Mouse (Mus musculus) inflammation-experienced regulatory T-cells, adult 6 months (primary cell): Measurements from ENCODE around the gene Nav2. TPM values are rescaled to one million over a fixed set of nuclear protein-coding genes. Genes with fewer than 3 reads are reported as not detected.
A peak's percentile ranks its signal among the peaks of the same experiment; 100 is the strongest.

Source experiments
- ATAC-seq: one replicate; pipeline ENCODE4 v1.8.0; 2017
- polyA plus RNA-seq, 3 experiments: library from polyadenylated mRNA; unstranded; fragments of 100-300 nt; shearing (Covaris generic); gene quantifications; one replicate each; pipeline ENCODE4 v1.2.1; 2017

Nav2 gene
- polyA plus RNA-seq, 3 experiments from 2014 or later: 27.1 to 51.3 (median 35.8) TPM

GRCm38 (mm10) chr7:49172926-49173325 lies 264.4 kb downstream of the Nav2 start:
- no peak for ATAC-seq

GRCm38 (mm10) chr7:49175784-49176409 lies 267.4 kb downstream of the Nav2 start:
- ATAC-seq: no peak

- ATAC-seq: no peak
These were observed 268.2 kb downstream of the Nav2 start for GRCm38 (mm10) chr7:49176590-49177201.

GRCm38 (mm10) chr7:49178217-49178616 lies 269.7 kb downstream of the Nav2 start:
- no peak for ATAC-seq

- no peak for ATAC-seq
These were observed 272.5 kb downstream of the Nav2 start for GRCm38 (mm10) chr7:49181010-49181409.

- no peak for ATAC-seq
These were observed 273.9 kb downstream of the Nav2 start for GRCm38 (mm10) chr7:49182427-49182826.

GRCm38 (mm10) chr7:49183696-49184095 lies 275.2 kb downstream of the Nav2 start:
- no peak for ATAC-seq

GRCm38 (mm10) chr7:49185991-49186390 lies 277.5 kb downstream of the Nav2 start:
- ATAC-seq: no peak

GRCm38 (mm10) chr7:49189364-49189763 lies 280.8 kb downstream of the Nav2 start:
- ATAC-seq: no peak

GRCm38 (mm10) chr7:49190231-49190985 lies 281.9 kb downstream of the Nav2 start:
- ATAC-seq: no peak

GRCm38 (mm10) chr7:49191081-49191678 lies 282.7 kb downstream of the Nav2 start:
- ATAC-seq: no peak

GRCm38 (mm10) chr7:49192061-49192695 lies 283.7 kb downstream of the Nav2 start:
- ATAC-seq: no peak

- ATAC-seq: no peak
These were observed 287.2 kb downstream of the Nav2 start for GRCm38 (mm10) chr7:49195711-49196147.

GRCm38 (mm10) chr7:49199366-49199765 lies 290.9 kb downstream of the Nav2 start:
- ATAC-seq: no peak

- ATAC-seq: peak; percentile 82
These were observed 291.8 kb downstream of the Nav2 start for GRCm38 (mm10) chr7:49200270-49200669.

- ATAC-seq: peak; percentile 41
These were observed 294.5 kb downstream of the Nav2 start for GRCm38 (mm10) chr7:49202971-49203370.

- ATAC-seq: no peak
These were observed 296.3 kb downstream of the Nav2 start for GRCm38 (mm10) chr7:49204856-49205255.

GRCm38 (mm10) chr7:49205551-49205950 lies 297.0 kb downstream of the Nav2 start:
- ATAC-seq: no peak

- no peak for ATAC-seq
These were observed 298.5 kb downstream of the Nav2 start for GRCm38 (mm10) chr7:49206775-49207676.

GRCm38 (mm10) chr7:49209526-49209925 lies 301.0 kb downstream of the Nav2 start:
- no peak for ATAC-seq

- no peak for ATAC-seq
These were observed 302.2 kb downstream of the Nav2 start for GRCm38 (mm10) chr7:49210721-49211120.

- ATAC-seq: no peak
These were observed 304.5 kb downstream of the Nav2 start for GRCm38 (mm10) chr7:49213011-49213410.
